Mouse (Mus musculus): Measurements from ENCODE around the gene Rbm8a2.

DNA sequence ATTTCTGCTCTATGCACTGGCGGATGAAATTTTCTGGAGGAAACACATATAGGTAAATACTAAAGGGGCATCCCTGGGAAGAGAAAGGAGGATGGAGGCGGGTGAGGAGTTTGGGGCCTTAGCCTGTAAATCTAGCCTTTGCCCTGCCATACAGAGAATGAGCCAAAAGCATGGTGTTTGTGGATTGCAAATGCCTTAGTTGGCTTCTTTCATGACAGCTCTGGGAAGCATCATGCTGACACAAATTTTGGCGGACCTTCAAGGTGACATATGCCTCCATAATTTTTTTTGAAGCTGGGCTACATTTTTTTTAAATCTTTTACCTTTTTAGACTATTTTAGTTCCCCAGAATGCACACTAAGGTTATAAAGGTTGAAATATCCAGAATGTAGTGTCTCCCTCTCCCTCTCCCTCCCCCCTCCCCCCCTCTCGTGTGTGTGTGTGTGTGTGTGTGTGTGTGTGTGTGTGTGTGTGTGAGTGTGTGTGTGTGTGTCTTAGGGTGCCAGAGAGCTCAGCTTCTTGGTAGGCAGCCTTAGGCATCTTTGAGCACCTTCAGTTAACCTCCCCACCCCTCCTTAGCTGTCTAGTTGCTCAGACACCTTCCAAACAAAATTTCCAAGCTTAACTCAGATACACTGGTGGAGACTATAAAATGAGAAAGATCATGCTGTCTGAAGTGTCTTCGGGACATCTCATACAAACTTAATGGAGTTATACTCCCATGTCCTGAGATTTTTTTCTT is 11.7 kb downstream of the Rbm8a2 start:
- no peak for TF ChIP-seq EP300 (IDR thresholded peaks at IDR 0.05; ENCODE audit: low read length)
- no peak for TF ChIP-seq JUND (conservative IDR thresholded peaks at IDR 0.05; ENCODE audit: low read depth, low read length)
- TF ChIP-seq CTCF (conservative IDR thresholded peaks at IDR 0.05 in 1 of 2, IDR thresholded peaks at IDR 0.05 in 1 of 2; ENCODE audit: low read depth in 2 of 2, low read length in 2 of 2) = no peak

Measured in CH12.LX (cell line).